Mouse (Mus musculus) mouse embryonic stem cell (cell line): ENCODE results near the gene Tomm70a.

Experiments
- in situ Hi-C, 2 experiments: fragments of 300-500 bp; cut with MboI; formaldehyde crosslinking; loops; 1 replicate in 1 of 2; 3 replicates in 1 of 2; pipeline ENCODE4 v1.14.3; 2019 to 2020; ENCODE audit warnings: low sequenced_read_pairs in 2 of 2, low pct_unique_long_range_greater_than_20kb in 1 of 2, mixed read lengths in 1 of 2; ENCODE audit not compliant: unreplicated experiment in 1 of 2

The Tomm70a gene

GRCm38 (mm10) chr16:57176276-57176675 lies 54.8 kb downstream of the Tomm70a start:
- in situ Hi-C loops: no loop called here

DNA sequence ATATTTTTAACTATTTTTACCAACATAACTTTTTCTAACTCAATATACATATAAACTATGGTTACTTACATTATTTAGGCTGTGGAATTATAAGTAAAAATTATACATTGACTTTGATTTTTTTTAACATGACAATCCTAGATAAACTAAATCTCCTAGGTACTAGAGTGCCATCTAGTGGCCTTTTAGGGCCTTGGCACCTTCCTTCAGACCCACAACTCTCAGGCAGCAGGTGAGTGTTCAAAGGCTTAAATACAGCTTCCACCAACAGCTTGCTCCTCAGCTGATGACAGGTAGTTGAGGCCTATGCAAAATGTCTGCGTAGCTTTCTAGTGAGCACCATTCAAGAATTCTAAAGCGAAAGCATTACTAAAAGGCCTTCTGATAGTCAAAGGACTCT lies 55.8 kb downstream of the Tomm70a start:
- in situ Hi-C loops: no loop called here

DNA sequence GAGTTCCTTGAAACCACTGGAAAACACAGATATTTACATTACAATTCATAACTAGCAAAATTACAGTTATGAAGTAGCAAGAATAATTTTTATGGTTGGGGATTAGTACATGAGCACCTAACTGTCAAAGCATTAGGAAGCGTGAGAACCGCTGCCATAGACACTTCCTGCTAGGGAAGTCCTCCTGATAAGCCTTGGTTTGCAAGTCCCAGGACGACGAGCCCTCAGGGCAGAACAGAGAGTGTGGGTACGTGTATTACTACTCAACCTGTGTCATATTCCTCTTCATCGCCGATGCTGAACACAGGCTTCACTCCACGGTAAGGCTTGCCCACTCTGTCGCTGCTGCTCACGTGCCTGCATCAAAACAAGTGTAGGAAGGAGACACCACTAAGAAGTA lies 56.2 kb downstream of the Tomm70a start:
- in situ Hi-C loops: no loop called here

DNA sequence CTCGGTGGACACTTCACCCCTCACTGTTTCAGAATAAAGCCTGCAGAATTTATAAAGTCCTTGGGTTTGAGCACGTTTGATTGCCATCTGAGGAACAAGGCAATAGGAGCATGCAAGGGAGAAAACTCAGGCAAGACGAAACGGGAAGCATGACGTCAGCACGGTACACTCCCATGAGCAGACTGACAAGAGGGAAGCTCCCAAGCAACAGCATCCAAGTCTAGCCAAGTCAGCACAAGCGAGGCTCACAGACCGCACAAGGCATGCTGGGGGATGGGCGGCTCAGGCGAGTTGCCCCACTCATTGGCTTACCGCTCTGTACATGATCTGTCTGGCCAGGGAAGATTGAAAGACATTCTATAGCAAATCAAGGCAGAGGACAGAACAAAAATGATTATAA lies 59.7 kb downstream of the Tomm70a start:
- in situ Hi-C loops: no loop called here

GRCm38 (mm10) chr16:57182037-57182436 lies 60.5 kb downstream of the Tomm70a start:
- in situ Hi-C loops: no loop called here

DNA sequence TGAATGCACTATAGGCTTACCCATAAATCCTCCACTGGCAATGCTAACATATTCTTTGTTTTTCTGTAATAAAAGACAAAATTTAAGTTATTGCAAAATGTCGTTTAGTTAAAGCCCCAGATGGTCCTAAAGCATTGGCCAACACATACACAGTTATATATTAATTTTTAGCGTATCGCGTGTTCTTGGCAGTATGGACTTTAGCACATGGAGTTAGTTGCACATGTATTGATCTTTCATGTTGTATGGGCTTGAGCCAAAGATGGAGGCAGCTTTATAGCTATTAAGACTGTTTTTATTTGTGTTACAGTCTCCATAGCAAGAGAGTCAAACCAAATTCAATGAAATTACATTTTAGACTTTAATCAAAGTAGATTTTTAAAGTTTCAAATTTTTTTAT lies 65.1 kb downstream of the Tomm70a start:
- in situ Hi-C loops: no loop called here

DNA sequence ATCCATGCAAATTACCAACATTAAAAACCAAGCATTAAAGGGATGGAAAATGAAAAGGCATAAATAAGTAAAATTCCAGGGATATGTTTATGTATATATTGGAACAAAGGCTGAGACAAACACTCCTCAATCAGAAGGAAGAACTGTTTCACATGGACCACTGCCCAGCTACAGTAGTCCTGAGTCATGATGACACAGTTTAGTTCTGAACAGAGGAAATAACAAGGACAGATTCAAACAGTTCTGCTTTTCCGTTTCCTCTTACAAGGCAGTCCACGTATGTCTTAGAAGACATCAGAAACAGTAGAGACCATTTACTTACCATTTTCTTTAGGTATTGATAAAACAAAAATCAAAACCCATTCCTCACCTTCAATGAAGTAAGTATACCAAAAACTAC lies 68.0 kb downstream of the Tomm70a start:
- in situ Hi-C loops: no loop called here

DNA sequence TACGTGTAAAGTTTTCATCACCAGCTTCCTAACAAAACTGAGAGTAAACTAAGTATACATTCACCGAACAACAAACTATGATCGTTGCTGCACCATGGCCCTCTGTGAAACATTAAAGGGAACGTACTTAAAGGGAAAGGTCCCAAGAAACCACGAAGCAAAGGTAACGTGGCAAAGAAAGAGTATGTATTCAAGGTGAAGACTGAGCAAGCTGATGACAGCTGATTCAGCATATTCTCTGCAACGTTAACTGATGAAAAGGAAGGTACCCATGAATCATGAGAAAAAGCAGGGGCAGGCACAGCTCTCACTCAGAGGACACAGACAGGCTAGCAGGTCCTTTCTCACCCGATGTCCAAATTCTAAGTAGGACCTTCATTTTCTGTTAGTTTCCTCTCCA lies 68.9 kb downstream of the Tomm70a start:
- in situ Hi-C loops: no loop called here

GRCm38 (mm10) chr16:57191214-57191613 lies 69.7 kb downstream of the Tomm70a start:
- in situ Hi-C loops: no loop called here

DNA sequence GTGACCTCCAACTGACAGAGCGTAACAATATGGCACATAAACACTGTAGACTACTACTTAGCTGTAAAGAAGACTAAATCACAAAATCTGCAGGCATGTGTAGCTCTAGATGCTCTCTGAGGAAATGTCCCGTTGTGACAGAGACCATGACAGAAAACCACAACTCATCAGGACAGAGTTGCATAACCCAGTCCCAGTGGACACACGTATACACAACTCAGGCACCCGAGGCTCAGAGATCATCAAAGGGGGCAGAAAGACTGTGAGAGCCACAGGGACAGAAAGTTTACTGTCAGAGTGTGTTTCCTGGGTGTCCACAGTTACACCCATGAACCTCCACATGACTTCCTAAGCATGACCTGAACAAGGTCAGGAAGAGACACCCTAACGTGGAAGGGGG lies 75.1 kb downstream of the Tomm70a start:
- in situ Hi-C loops: no loop called here

- in situ Hi-C loops: no loop called here
Measured at GRCm38 (mm10) chr16:57197281-57197680, 75.8 kb downstream of the Tomm70a start.
